Mouse (Mus musculus) midbrain, embryonic 16.5 days (tissue): ENCODE measurements at regions not wholly inside any gene's neighbourhood (a gene's known extent, or its start where the extent isn't known, plus 50 kb on each side); places are given as distances from the start of the nearest gene placed in this dataset.

Source experiments
- ATAC-seq: fragments of 200-750 bp; cut with Nextera tagmentation; 2 replicates; pipeline ENCODE4 v1.8.0; 2017; ENCODE audit warnings: moderate TSS enrichment
- H3K27ac ChIP-seq: fragments of 300-500 bp; sonication (generic); 2 replicates; pipeline ENCODE4 v1.5.1; 2014; ENCODE audit warnings: mild to moderate bottlenecking, low read length, mixed read lengths
- H3K27me3 ChIP-seq: fragments of 300-500 bp; sonication (generic); 2 replicates; pipeline ENCODE4 v1.6.1; 2014; ENCODE audit warnings: low read depth, low read length, mixed read lengths; ENCODE audit not compliant: control insufficient read depth, insufficient read depth
- H3K36me3 ChIP-seq: fragments of 300-500 bp; sonication (generic); 2 replicates; pipeline ENCODE4 v1.6.1; 2014; ENCODE audit warnings: mild to moderate bottlenecking, low read length, moderate library complexity, mixed read lengths; ENCODE audit not compliant: control insufficient read depth, insufficient read depth
- H3K4me1 ChIP-seq: fragments of 300-500 bp; sonication (generic); 2 replicates; pipeline ENCODE4 v1.6.1; 2014; ENCODE audit warnings: mild to moderate bottlenecking, low read length, mixed read lengths; ENCODE audit not compliant: control insufficient read depth, insufficient read depth
- H3K4me2 ChIP-seq: fragments of 300-500 bp; sonication (generic); 2 replicates; pipeline ENCODE4 v1.6.1; 2014; ENCODE audit warnings: mild to moderate bottlenecking, low read length, mixed read lengths
- H3K4me3 ChIP-seq: fragments of 300-500 bp; sonication (generic); 2 replicates; pipeline ENCODE4 v1.5.1; 2014; ENCODE audit warnings: low read depth, mild to moderate bottlenecking, low read length, moderate library complexity, mixed read lengths
- H3K9ac ChIP-seq: fragments of 300-500 bp; sonication (generic); 2 replicates; pipeline ENCODE4 v1.6.1; 2014; ENCODE audit warnings: low read depth, low read length, mixed read lengths
- H3K9me3 ChIP-seq: fragments of 300-500 bp; sonication (generic); replicated peaks from 2 replicates; pipeline ENCODE4 v1.6.1; 2014; ENCODE audit warnings: mild to moderate bottlenecking, low read length, mixed read lengths; ENCODE audit not compliant: control insufficient read depth, poor library complexity, severe bottlenecking
- WGBS: fragments of 180-500 bp; shearing (Covaris S2); extraction: QIAGEN DNeasy Blood & Tissue Kit; methylation state at CpG from one replicate; pipeline ENCODE4 v1.1.7; 2014; 5-methylcytosine and 5-hydroxymethylcytosine counted together

DNA sequence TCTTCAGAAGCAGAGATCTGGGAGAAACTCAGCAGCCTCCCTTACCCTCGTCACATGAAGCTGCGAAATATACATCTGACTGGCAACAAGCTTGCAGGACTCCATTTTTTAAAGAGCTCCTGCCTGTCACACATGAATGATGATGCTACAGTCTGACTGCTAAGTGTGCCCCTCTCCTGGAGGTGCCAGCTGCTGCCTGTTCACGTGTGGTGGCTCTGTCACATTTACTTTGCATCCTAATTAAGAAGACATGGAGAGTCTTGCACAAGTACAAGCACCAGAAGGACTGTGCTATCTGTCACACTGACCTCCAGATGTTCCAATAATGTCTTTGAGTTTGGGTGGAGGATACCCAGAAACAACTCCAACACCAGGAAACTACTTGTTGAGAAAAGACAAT lies 240.2 kb downstream of the Ube2cbp start:
- ATAC-seq: peak; percentile 77
- WGBS: 52% methylated on average over 3 of the region's 3 CpGs
- H3K27me3 ChIP-seq: no peaks in the 10 kb centered on the region
- H3K4me3 ChIP-seq: no peak overlapping the region
- H3K4me2 ChIP-seq: no peak overlapping the region
- no peak overlapping the region for H3K27ac ChIP-seq
- no peaks in the 10 kb centered on the region for H3K9me3 ChIP-seq
- H3K36me3 ChIP-seq: no peaks in the 10 kb centered on the region
- H3K4me1 ChIP-seq: no peaks in the 10 kb centered on the region
- no peak overlapping the region for H3K9ac ChIP-seq

- no peak overlapping the region for H3K27ac ChIP-seq
- no peaks in the 10 kb centered on the region for H3K36me3 ChIP-seq
- ATAC-seq: no peak
Observed at GRCm38 (mm10) chr9:86230673-86231350, 233.9 kb downstream of the Ube2cbp start.

GRCm38 (mm10) chr9:86231692-86232091 lies 233.1 kb downstream of the Ube2cbp start:
- Histone ChIP-seq H3K9ac (no peak overlapping the region), H3K9me3 (peaks cover 4% of the 10 kb centered on the region; the same call in 1 of the 2 replicates), H3K27ac (no peak overlapping the region), H3K4me3 (no peak overlapping the region), H3K4me1 (peaks cover 6% of the 10 kb centered on the region; the same call in 1 of the 2 replicates), H3K27me3 (no peaks in the 10 kb centered on the region), H3K4me2 (no peak overlapping the region), H3K36me3 (no peaks in the 10 kb centered on the region)
- peak; percentile 70 for ATAC-seq
- WGBS: 17% methylated on average over 5 of the region's 5 CpGs

More at GRCm38 (mm10) chr9:86230673-86231350, 233.9 kb downstream of the Ube2cbp start:
- no peak overlapping the region for H3K4me2 ChIP-seq
- 8% methylated on average over 7 of the region's 7 CpGs for WGBS
- H3K4me1 ChIP-seq: peaks cover 6% of the 10 kb centered on the region; the same call in 1 of the 2 replicates
- H3K27me3 ChIP-seq: no peaks in the 10 kb centered on the region
- no peaks in the 10 kb centered on the region for H3K9me3 ChIP-seq
- no peak overlapping the region for H3K9ac ChIP-seq
- H3K4me3 ChIP-seq: no peak overlapping the region

DNA sequence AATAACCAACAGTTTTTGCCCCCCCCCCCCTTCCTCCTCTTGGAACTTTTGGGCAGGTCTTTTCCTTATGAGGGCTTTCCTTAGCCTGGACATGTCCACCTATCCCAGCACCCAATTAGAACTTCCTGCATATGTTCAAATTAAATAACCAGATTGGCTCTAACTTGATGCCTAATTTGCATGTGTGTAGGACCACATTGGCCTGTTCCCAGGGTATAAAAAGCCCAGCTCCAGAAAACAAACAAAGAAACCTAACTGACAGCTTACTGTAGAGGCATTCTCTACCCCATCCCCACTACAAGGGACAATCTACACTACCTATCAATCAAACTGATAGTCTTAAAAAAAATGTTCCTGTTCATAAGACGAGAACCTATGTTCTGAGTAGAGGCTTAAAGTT lies 232.6 kb downstream of the Ube2cbp start:
- 64% methylated on average over 1 of the region's 1 CpGs for WGBS
- Histone ChIP-seq H3K9ac (no peak overlapping the region), H3K4me3 (no peak overlapping the region), H3K9me3 (peaks cover 5% of the 10 kb centered on the region; the same call in 1 of the 2 replicates), H3K27ac (no peak overlapping the region), H3K36me3 (no peaks in the 10 kb centered on the region), H3K4me1 (peaks cover 6% of the 10 kb centered on the region; the same call in 1 of the 2 replicates), H3K27me3 (no peaks in the 10 kb centered on the region), H3K4me2 (no peak overlapping the region)
- no peak for ATAC-seq

DNA sequence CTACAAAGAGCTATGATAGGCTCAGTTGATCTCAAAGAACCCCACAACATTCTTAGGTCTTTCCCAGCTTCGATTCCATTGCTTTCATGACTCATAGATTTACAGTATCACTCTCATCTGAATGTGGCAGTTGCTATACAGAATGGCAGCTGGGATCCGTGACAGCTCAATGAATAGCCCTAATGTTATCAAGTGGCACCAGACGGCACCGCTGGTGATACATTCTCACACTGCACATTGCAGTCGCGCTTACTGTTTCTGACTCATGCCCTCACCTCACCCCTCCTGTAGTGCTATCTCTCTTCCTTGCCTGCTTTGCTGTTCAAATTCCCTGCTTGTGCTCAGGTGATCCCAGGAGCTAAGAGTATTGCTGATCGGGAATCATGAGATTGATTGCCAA lies 231.0 kb downstream of the Ube2cbp start:
- H3K27ac ChIP-seq: no peak overlapping the region

GRCm38 (mm10) chr9:86238691-86239090 lies 226.1 kb downstream of the Ube2cbp start:
- Histone ChIP-seq H3K9ac (no peak overlapping the region), H3K4me3 (no peak overlapping the region), H3K9me3 (peaks cover 5% of the 10 kb centered on the region; the same call in 1 of the 2 replicates), H3K4me1 (no peaks in the 10 kb centered on the region), H3K36me3 (no peaks in the 10 kb centered on the region), H3K27me3 (no peaks in the 10 kb centered on the region), H3K27ac (no peak overlapping the region), H3K4me2 (no peak overlapping the region)
- WGBS: 58% methylated on average over 4 of the region's 4 CpGs
- no peak for ATAC-seq

More for the DNA sequence above, 231.0 kb downstream of the Ube2cbp start:
- ATAC-seq: no peak
- 84% methylated on average over 7 of the region's 7 CpGs for WGBS
- Histone ChIP-seq H3K4me2 (no peak overlapping the region), H3K4me3 (no peak overlapping the region), H3K36me3 (no peaks in the 10 kb centered on the region), H3K4me1 (peaks cover 6% of the 10 kb centered on the region; the same call in 1 of the 2 replicates), H3K9me3 (peaks cover 5% of the 10 kb centered on the region; the same call in 1 of the 2 replicates), H3K27me3 (no peaks in the 10 kb centered on the region), H3K9ac (no peak overlapping the region)

GRCm38 (mm10) chr9:86240287-86240686 lies 224.5 kb downstream of the Ube2cbp start:
- no peak for ATAC-seq
- Histone ChIP-seq H3K27ac (no peak overlapping the region), H3K36me3 (no peaks in the 10 kb centered on the region), H3K4me1 (no peaks in the 10 kb centered on the region), H3K9me3 (peaks cover 5% of the 10 kb centered on the region; the same call in 1 of the 2 replicates), H3K4me2 (no peak overlapping the region), H3K27me3 (no peaks in the 10 kb centered on the region), H3K4me3 (no peak overlapping the region), H3K9ac (no peak overlapping the region)
- 65% methylated on average over 2 of the region's 2 CpGs for WGBS

- no peak overlapping the region for H3K4me3 ChIP-seq
- no peaks in the 10 kb centered on the region for H3K4me1 ChIP-seq
- no peak overlapping the region for H3K4me2 ChIP-seq
- H3K36me3 ChIP-seq: no peaks in the 10 kb centered on the region
- 48% methylated on average over 7 of the region's 7 CpGs for WGBS
- H3K9me3 ChIP-seq: peaks cover 5% of the 10 kb centered on the region; the same call in 1 of the 2 replicates
- no peak for ATAC-seq
- no peak overlapping the region for H3K9ac ChIP-seq
- no peaks in the 10 kb centered on the region for H3K27me3 ChIP-seq
- no peak overlapping the region for H3K27ac ChIP-seq
Observed at GRCm38 (mm10) chr9:86240896-86241295, 223.9 kb downstream of the Ube2cbp start.

DNA sequence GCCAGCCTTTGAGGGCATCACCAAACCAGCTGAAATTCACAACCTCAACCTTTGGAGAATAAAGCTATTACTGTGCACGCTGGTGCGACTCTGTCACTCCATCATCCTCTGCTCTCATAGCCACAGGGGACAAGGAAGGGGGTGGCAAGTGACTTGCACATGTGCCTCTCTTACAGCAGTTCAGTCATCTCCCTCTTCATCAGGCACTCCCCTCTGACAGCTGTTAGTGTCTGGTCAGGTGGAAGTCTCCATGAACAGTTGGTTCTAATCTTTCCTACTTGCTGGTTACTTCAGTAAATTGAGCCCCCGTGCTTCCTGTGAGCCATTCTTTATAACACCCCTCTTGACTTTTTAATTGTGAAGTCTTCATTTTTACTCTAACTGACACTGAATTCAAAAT lies 214.6 kb downstream of the Ube2cbp start:
- WGBS: 90% methylated on average over 3 of the region's 3 CpGs
- no peak overlapping the region for H3K4me2 ChIP-seq

More for the DNA sequence above, 214.6 kb downstream of the Ube2cbp start:
- no peak for ATAC-seq
- Histone ChIP-seq H3K36me3 (no peaks in the 10 kb centered on the region), H3K9me3 (no peaks in the 10 kb centered on the region), H3K4me3 (no peak overlapping the region), H3K9ac (no peak overlapping the region), H3K4me1 (no peaks in the 10 kb centered on the region), H3K27ac (no peak overlapping the region), H3K27me3 (no peaks in the 10 kb centered on the region)
